Mouse (Mus musculus) forebrain, postnatal 0 days (tissue): ENCODE data around the gene Tcte1. TPM values are rescaled to one million over a fixed set of nuclear protein-coding genes. Genes with fewer than 3 reads are reported as not detected.

Experiments used
- ATAC-seq: fragments of 200-750 bp; cut with Nextera tagmentation; 2 replicates; pipeline ENCODE4 v1.8.0; 2017; ENCODE audit warnings: mild to moderate bottlenecking, moderate library complexity
- DNase-seq: peaks from one replicate; pipeline ENCODE4 v3.0.0-alpha.2; 2015
- H3K27ac ChIP-seq: fragments of 300-500 bp; sonication (generic); 2 replicates; pipeline ENCODE4 v1.5.1; 2014; ENCODE audit warnings: low read depth, mild to moderate bottlenecking, antibody characterized with exemption, low read length, moderate library complexity, mixed read lengths
- H3K27me3 ChIP-seq: fragments of 300-500 bp; sonication (generic); 2 replicates; pipeline ENCODE4 v1.6.1; 2014; ENCODE audit warnings: mild to moderate bottlenecking, low read length, mixed read lengths; ENCODE audit not compliant: insufficient read depth
- H3K36me3 ChIP-seq: fragments of 300-500 bp; sonication (generic); 2 replicates; pipeline ENCODE4 v1.6.1; 2014; ENCODE audit warnings: mild to moderate bottlenecking, moderate library complexity; ENCODE audit not compliant: insufficient read depth
- H3K4me1 ChIP-seq: fragments of 300-500 bp; sonication (generic); 2 replicates; pipeline ENCODE4 v1.6.1; 2014; ENCODE audit warnings: antibody characterized with exemption; ENCODE audit not compliant: insufficient read depth
- H3K4me2 ChIP-seq: fragments of 300-500 bp; sonication (generic); 2 replicates; pipeline ENCODE4 v1.6.1; 2014; ENCODE audit warnings: low read depth, mild to moderate bottlenecking, moderate library complexity
- H3K4me3 ChIP-seq: fragments of 300-500 bp; sonication (generic); 2 replicates; pipeline ENCODE4 v1.5.1; 2014; ENCODE audit warnings: low read depth, low read length, mixed read lengths
- H3K9ac ChIP-seq: fragments of 300-500 bp; sonication (generic); 2 replicates; pipeline ENCODE4 v1.6.1; 2014; ENCODE audit warnings: mild to moderate bottlenecking
- H3K9me3 ChIP-seq: fragments of 300-500 bp; sonication (generic); 2 replicates; pipeline ENCODE4 v1.6.1; 2016; ENCODE audit warnings: low read length
- CTCF ChIP-seq: sonication (generic); IDR thresholded peaks from 2 replicates; pipeline ENCODE4 v1.5.1; 2016; ENCODE audit warnings: antibody characterized with exemption, control low read depth, low read depth
- WGBS: fragments of 180-500 bp; shearing (Covaris S2); extraction: QIAGEN DNeasy Blood & Tissue Kit; methylation state at CpG from one replicate; pipeline ENCODE4 v1.1.7; 2014; 5-methylcytosine and 5-hydroxymethylcytosine counted together
- polyA plus RNA-seq: library from polyadenylated mRNA; unstranded; fragments of >200 nt; fragmentation: Nextera tagmentation; extraction: Ambion mirVana; gene quantifications from 2 replicates; pipeline ENCODE4 v1.2.1, GENCODE M21; 2015
- total RNA-seq: library from RNA; depleted of rRNA; stranded (reverse); fragments of >200 nt; gene quantifications from 2 replicates; pipeline ENCODE4 v1.2.3, GENCODE M21; 2014

The Tcte1 gene
- total and polyA plus RNA-seq, 2 experiments from 2014 or later, result 1.4 to 5.7 TPM

GRCm38 (mm10) chr17:45485581-45485980, 37.7 kb upstream of the Tcte1 start:
- 0 out of 2 replicates have a peak, but pooled peaks cover 4% of the 10 kb centered on the region for H3K9me3 ChIP-seq
- no peak for ATAC-seq
- H3K27me3 ChIP-seq, result no peaks in the 10 kb centered on the region
- H3K4me3 ChIP-seq, result no peak overlapping the region
- no peak overlapping the region for H3K4me2 ChIP-seq
- H3K4me1 ChIP-seq, result no peaks in the 10 kb centered on the region
- 86% methylated on average over 7 of the region's 7 CpGs for WGBS
- H3K27ac ChIP-seq, result no peak overlapping the region
- no peak overlapping the region for H3K9ac ChIP-seq
- no peaks in the 10 kb centered on the region for H3K36me3 ChIP-seq
- no peak for DNase-seq
- no peak for TF ChIP-seq CTCF

- no peak overlapping the region for H3K9ac ChIP-seq
- no peak for TF ChIP-seq CTCF
- ATAC-seq, result no peak
- H3K4me3 ChIP-seq, result no peak overlapping the region
- H3K27ac ChIP-seq, result no peak overlapping the region
- DNase-seq, result no peak
- no peaks in the 10 kb centered on the region for H3K27me3 ChIP-seq
- no peak overlapping the region for H3K4me2 ChIP-seq
- H3K9me3 ChIP-seq, result no peaks in the 10 kb centered on the region
- no peaks in the 10 kb centered on the region for H3K4me1 ChIP-seq
- H3K36me3 ChIP-seq, result no peaks in the 10 kb centered on the region
- WGBS, result 15% methylated on average over 5 of the region's 5 CpGs
Observed at GRCm38 (mm10) chr17:45487216-45487615, 36.0 kb upstream of the Tcte1 start.

- no peaks in the 10 kb centered on the region for H3K9me3 ChIP-seq
- TF ChIP-seq CTCF, result no peak
- no peaks in the 10 kb centered on the region for H3K27me3 ChIP-seq
- H3K36me3 ChIP-seq, result no peaks in the 10 kb centered on the region
- ATAC-seq (no peak), DNase-seq (no peak)
- H3K4me2 ChIP-seq, result no peak overlapping the region
- WGBS, result 89% methylated on average over 23 of the region's 23 CpGs
- H3K27ac ChIP-seq, result no peak overlapping the region
- no peak overlapping the region for H3K9ac ChIP-seq
- H3K4me1 ChIP-seq, result no peaks in the 10 kb centered on the region
- no peak overlapping the region for H3K4me3 ChIP-seq
Observed at GRCm38 (mm10) chr17:45488321-45489254, 34.6 kb upstream of the Tcte1 start.

- no peak overlapping the region for H3K4me3 ChIP-seq
- H3K9ac ChIP-seq, result no peak overlapping the region
- H3K4me1 ChIP-seq, result no peaks in the 10 kb centered on the region
- H3K36me3 ChIP-seq, result no peaks in the 10 kb centered on the region
- no peaks in the 10 kb centered on the region for H3K9me3 ChIP-seq
- TF ChIP-seq CTCF, result no peak
- no peak overlapping the region for H3K27ac ChIP-seq
- 86% methylated on average over 6 of the region's 6 CpGs for WGBS
- H3K27me3 ChIP-seq, result no peaks in the 10 kb centered on the region
- ATAC-seq (no peak), DNase-seq (no peak)
- no peak overlapping the region for H3K4me2 ChIP-seq
Observed at GRCm38 (mm10) chr17:45489736-45490135, 33.5 kb upstream of the Tcte1 start.

- 59% methylated on average over 13 of the region's 13 CpGs for whole genome bisulfite sequencing
- Histone ChIP-seq H3K36me3 (no peaks in the 10 kb centered on the region), H3K9me3 (no peaks in the 10 kb centered on the region), H3K9ac (no peak overlapping the region), H3K27ac (no peak overlapping the region), H3K4me3 (no peak overlapping the region), H3K27me3 (no peaks in the 10 kb centered on the region), H3K4me1 (no peaks in the 10 kb centered on the region), H3K4me2 (no peak overlapping the region)
- peak; percentile 74 for ATAC-seq
- peak; percentile 60 for DNase-seq
- TF ChIP-seq CTCF, result no peak
Observed at GRCm38 (mm10) chr17:45490532-45491154, 32.6 kb upstream of the Tcte1 start.

- DNase-seq (no peak), ATAC-seq (no peak)
- H3K4me3 ChIP-seq, result no peak overlapping the region
- H3K4me1 ChIP-seq, result no peaks in the 10 kb centered on the region
- H3K9ac ChIP-seq, result no peak overlapping the region
- no peaks in the 10 kb centered on the region for H3K9me3 ChIP-seq
- no peaks in the 10 kb centered on the region for H3K36me3 ChIP-seq
- no peak overlapping the region for H3K4me2 ChIP-seq
- 81% methylated on average over 11 of the region's 11 CpGs for WGBS
- H3K27ac ChIP-seq, result no peak overlapping the region
- H3K27me3 ChIP-seq, result no peaks in the 10 kb centered on the region
- no peak for TF ChIP-seq CTCF
Observed at GRCm38 (mm10) chr17:45495398-45495797, 27.8 kb upstream of the Tcte1 start.

GRCm38 (mm10) chr17:45498397-45498796, 24.8 kb upstream of the Tcte1 start:
- Histone ChIP-seq H3K4me2 (no peak overlapping the region), H3K27ac (no peak overlapping the region), H3K9me3 (no peaks in the 10 kb centered on the region), H3K4me1 (no peaks in the 10 kb centered on the region), H3K36me3 (no peaks in the 10 kb centered on the region), H3K4me3 (no peak overlapping the region), H3K27me3 (no peaks in the 10 kb centered on the region), H3K9ac (no peak overlapping the region)
- TF ChIP-seq CTCF, result no peak
- no peak for ATAC-seq
- no peak for DNase-seq
- WGBS, result 84% methylated on average over 13 of the region's 13 CpGs
